Mouse (Mus musculus) thymus, adult 2 months (tissue): Measurements from ENCODE around the gene Pitpnm3.

Experiments used
- CTCF ChIP-seq: fragments of 200-500 bp; IDR thresholded peaks from 2 replicates; pipeline ENCODE4 v1.5.1; 2012; ENCODE audit warnings: mild to moderate bottlenecking, control low read depth, low read length, moderate library complexity, borderline replicate concordance; ENCODE audit not compliant: control insufficient read depth, poor library complexity, insufficient read depth; ENCODE audit errors: extremely low read depth
- POLR2A ChIP-seq: fragments of 200-500 bp; IDR thresholded peaks from 2 replicates; pipeline ENCODE4 v1.6.1; 2012; ENCODE audit warnings: mild to moderate bottlenecking, low read length, control low read depth, moderate library complexity; ENCODE audit not compliant: control insufficient read depth, poor library complexity, insufficient read depth; ENCODE audit errors: extremely low read depth

- TF ChIP-seq CTCF (no peak), POLR2A (no peak)
Observed at GRCm38 (mm10) chr11:72005547-72005946, 130.0 kb downstream of the Pitpnm3 start.
